Mouse (Mus musculus) gastrocnemius, postnatal 10 days (tissue): ENCODE measurements around the gene Cct4. TPM values are rescaled to one million over a fixed set of nuclear protein-coding genes. Genes with fewer than 3 reads are reported as not detected.

Experiments used
- DNase-seq: peaks from one replicate; pipeline ENCODE4 v3.0.0; 2021; ENCODE audit warnings: mixed read lengths
- total RNA-seq, 2 experiments: library from RNA; stranded (reverse); gene quantifications; 2 replicates each; pipeline ENCODE4 v1.2.3; 2021

Gene Cct4
- total RNA-seq, 2 experiments from 2014 or later = 118 to 122 TPM

DNA sequence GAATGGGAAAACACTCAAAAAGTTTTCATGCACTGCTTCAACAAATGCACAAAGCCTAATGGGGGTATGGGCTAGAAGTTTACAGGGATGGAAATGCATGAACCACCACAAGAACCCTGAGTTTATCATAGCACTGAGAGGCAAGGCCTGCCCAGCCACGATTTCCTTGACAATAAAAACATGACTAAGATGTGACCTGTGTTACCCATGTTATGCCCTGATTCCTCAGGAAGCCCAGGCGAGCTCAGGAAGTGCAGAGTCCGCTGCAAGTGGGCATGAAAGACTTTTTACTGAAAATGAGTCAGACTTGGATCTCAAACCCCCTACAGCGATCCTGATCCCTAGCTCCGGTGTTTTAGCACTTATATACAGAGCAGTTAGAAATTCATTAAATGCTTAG lies 56.9 kb downstream of the Cct4 start:
- no peak for DNase-seq

DNA sequence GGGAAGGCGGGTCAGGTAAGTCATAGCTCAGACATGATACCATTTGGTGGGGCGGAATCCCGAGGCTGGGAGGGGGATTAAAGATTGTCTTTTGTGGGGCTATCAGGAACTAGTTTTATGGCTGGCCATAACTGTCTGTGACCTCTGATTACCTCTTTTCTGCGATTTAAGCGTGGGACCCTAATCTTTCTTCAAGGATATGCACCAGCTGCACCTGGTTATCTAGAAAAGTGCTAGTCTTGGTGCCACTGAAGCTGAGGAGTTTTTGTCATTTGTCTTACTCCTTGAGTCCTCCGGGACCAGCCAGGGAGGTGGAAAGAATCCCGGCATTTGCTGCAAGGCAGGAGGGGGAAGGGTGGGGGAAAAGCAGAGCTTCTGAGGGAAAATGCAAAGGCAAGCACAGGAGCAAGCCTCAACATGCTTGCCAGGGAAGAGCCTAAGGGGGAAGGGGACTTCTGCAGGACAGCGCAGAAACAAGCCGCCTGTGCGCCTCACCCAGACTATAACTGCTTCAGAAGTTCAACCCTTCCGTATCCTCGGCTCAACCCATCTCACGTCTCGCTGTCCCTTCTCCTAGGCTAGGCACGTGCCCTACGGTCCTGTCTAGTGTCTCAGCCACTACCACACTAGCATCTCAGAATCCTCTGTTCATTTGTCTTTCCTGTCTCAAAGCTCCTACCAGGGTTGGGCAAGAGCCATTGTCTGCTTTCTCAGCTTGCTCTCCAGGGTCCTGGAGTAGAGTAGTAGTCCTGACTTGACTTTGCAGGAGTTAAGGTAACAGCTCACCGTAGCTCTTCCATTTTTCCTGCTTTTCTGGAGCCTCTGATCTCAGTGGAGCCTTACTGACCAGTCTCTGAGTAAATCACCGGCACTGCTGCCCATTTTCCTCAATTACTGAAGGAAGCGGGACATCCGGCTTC lies 57.6 kb downstream of the Cct4 start:
- no peak for DNase-seq

DNA sequence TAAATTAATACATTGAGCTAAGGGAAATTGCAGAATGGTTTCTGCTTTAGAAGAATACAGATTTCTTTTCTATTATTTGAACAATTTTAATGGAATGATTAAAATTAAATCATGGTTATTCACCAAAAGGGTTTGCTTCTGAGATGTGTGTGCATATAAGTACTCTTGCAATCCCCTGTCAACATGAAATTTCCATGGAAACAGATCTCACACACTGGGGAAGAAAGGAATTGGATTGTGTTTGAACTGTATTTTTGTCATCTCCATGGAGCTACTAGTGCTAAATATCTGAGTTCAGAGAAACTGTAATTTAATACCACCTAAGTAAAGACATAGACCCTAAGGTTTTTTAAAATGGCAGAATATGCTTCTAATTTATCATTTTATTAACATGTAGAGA lies 59.3 kb downstream of the Cct4 start:
- DNase-seq = no peak

DNA sequence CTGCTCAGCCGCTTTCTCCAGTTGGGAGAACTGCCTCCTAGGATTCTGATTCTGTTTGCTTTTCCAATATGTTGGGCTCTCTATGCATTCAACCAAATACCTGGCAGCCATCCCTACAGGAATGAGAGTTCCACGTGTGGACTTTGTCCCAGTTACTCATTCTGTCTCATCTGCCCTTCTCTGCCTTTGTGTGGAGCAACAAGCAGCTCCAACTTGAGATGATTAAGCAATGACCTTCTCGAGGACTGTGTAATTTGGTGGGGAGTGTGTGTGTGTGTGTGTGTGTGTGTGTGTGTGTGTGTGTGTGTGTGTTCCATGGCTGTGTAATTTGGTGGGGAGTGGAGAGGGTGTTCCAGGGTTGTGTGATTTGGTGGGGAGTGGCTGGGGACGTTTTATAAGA lies 62.0 kb downstream of the Cct4 start:
- DNase-seq = no peak

Other genes starting within 250 kb of the Cct4 start
- gene B3gnt2, start 129.6 kb upstream of the Cct4 start, total RNA-seq = 1 to 10 TPM; 4.0 to 4.4 TPM
- 10 to 100 TPM in 1 of 2 experiments, 1 to 10 TPM in 1; 9.7 to 11.4 TPM for gene Zrsr1, start 18.5 kb upstream of the Cct4 start, total RNA-seq
- gene Gm28048, start 8.4 kb upstream of the Cct4 start, total RNA-seq = 1 to 10 TPM; 3.9 to 5.9 TPM
- 100 to 1,000 TPM; 140 to 151 TPM for gene Commd1, start 8.1 kb upstream of the Cct4 start, total RNA-seq
- 1 to 10 TPM; 2.7 to 3.3 TPM for gene Fam161a, start 17.0 kb downstream of the Cct4 start, total RNA-seq